ENCODE assay signal across 22 mouse cellular contexts in genomic region chr6:92699491-92700209, GRCm38 (mm10). TPM values are rescaled to one million over a fixed set of nuclear protein-coding genes. Genes with fewer than 3 reads are reported as not detected.
A peak's percentile ranks its signal among the peaks of the same experiment; 100 is the strongest.
DNase-seq lines count a peak whose midpoint lies in the region; ATAC-seq and TF ChIP-seq lines count a peak whose summit lies in the region.
"Had no signal": no experiment of that assay in that cellular context is flagged by ENCODE, and none has a peak within 500 bp of the region (broad histone marks: within the 10 kb centered on the region; RNA-seq: fewer than 3 reads in every experiment).

No protein-coding gene starts in this region.

- no peaks in the 10 kb centered on the region for H3K27me3 ChIP-seq in forebrain, postnatal 0 days (ENCODE audit: insufficient read depth, low read length)
- no peaks in the 10 kb centered on the region for H3K27me3 ChIP-seq in forebrain, embryonic 16.5 days (replicated peaks; ENCODE audit: control insufficient read depth, insufficient read depth, low read length)
- H3K27me3 ChIP-seq in neural tube, embryonic 15.5 days (replicated peaks): no peaks in the 10 kb centered on the region
- no peaks in the 10 kb centered on the region for H3K27me3 ChIP-seq in limb, embryonic 11.5 days (ENCODE audit: control insufficient read depth, insufficient read depth, low read length)
- H3K27me3 ChIP-seq: hindbrain, embryonic 15.5 days; neural tube, embryonic 12.5 days had no signal

- ATAC-seq in forebrain, postnatal 0 days: peak; percentile 32; the same call in 1 of the 2 replicates
- ATAC-seq in forebrain, embryonic 16.5 days: no peak
- ATAC-seq in neural tube, embryonic 15.5 days (ENCODE audit: low FRiP score): no peak
- ATAC-seq in limb, embryonic 11.5 days (ENCODE audit: insufficient number of reproducible peaks, low FRiP score, low TSS enrichment, low read depth): peak; percentile 54; the same call in 1 of the 2 replicates

- no peak for DNase-seq in forebrain, postnatal 0 days
- DNase-seq in neural tube, embryonic 10.5 days (ENCODE audit: extremely low spot score, low spot score): peak; percentile 24
- peak; percentile 58 for DNase-seq in limb, embryonic 11.5 days (ENCODE audit: low spot score)
- no peak for DNase-seq in natural killer cell, adult 2 months (ENCODE audit: low spot score in 2 of 2)
- no peak for DNase-seq in urinary bladder, adult 18-20 months (ENCODE audit: low spot score in 2 of 2)
- DNase-seq: adrenal gland, adult 8-10 months; B cell, adult 2 months; cerebellum, adult 11-12 months; cerebellum, postnatal 36 days; gastrocnemius, postnatal 14 days; heart, adult 2 months; kidney, adult 11 months; kidney, postnatal 14 days; liver; lung, adult 18-20 months; right cerebral cortex, postnatal 25 days; thymus, adult 18-20 months had no signal

- no peak overlapping the region for H3K4me3 ChIP-seq in forebrain, postnatal 0 days (ENCODE audit: low read depth, low read length)
- H3K4me3 ChIP-seq in forebrain, embryonic 16.5 days (replicated peaks; ENCODE audit: low read length): no peak overlapping the region
- no peak overlapping the region for H3K4me3 ChIP-seq in neural tube, embryonic 15.5 days (replicated peaks)
- no peak overlapping the region for H3K4me3 ChIP-seq in limb, embryonic 11.5 days (ENCODE audit: low read depth, low read length)
- H3K4me3 ChIP-seq: heart, adult 2 months; hindbrain, embryonic 15.5 days; neural tube, embryonic 12.5 days had no signal

- TF ChIP-seq CTCF in forebrain, postnatal 0 days (IDR thresholded peaks at IDR 0.05; ENCODE audit: low read depth): no peak

- H3K27ac ChIP-seq in forebrain, postnatal 0 days (ENCODE audit: low read depth, low read length): no peak overlapping the region
- H3K27ac ChIP-seq in forebrain, embryonic 16.5 days (ENCODE audit: low read length): no peak overlapping the region
- H3K27ac ChIP-seq in neural tube, embryonic 15.5 days (replicated peaks): no peak overlapping the region
- 0 out of 2 replicates have a peak overlapping the region, but pooled peaks have one; percentile 9 for H3K27ac ChIP-seq in limb, embryonic 11.5 days (replicated peaks; ENCODE audit: low read depth, low read length)
- H3K27ac ChIP-seq: heart, adult 2 months; hindbrain, embryonic 15.5 days; neural tube, embryonic 12.5 days had no signal

- no peak overlapping the region for H3K4me2 ChIP-seq in forebrain, postnatal 0 days (ENCODE audit: low read depth)
- H3K4me2 ChIP-seq in forebrain, embryonic 16.5 days (ENCODE audit: low read length): no peak overlapping the region
- no peak overlapping the region for H3K4me2 ChIP-seq in neural tube, embryonic 15.5 days
- no peak overlapping the region for H3K4me2 ChIP-seq in limb, embryonic 11.5 days (ENCODE audit: low read depth, severe bottlenecking)
- H3K4me2 ChIP-seq: hindbrain, embryonic 15.5 days; neural tube, embryonic 12.5 days had no signal

- H3K9me3 ChIP-seq in forebrain, postnatal 0 days (ENCODE audit: low read length): no peaks in the 10 kb centered on the region
- H3K9me3 ChIP-seq in forebrain, embryonic 16.5 days (ENCODE audit: control insufficient read depth, low read length): no peaks in the 10 kb centered on the region
- no peaks in the 10 kb centered on the region for H3K9me3 ChIP-seq in neural tube, embryonic 15.5 days (replicated peaks)
- H3K9me3 ChIP-seq in limb, embryonic 11.5 days (ENCODE audit: control insufficient read depth, low read length): no peaks in the 10 kb centered on the region
- H3K9me3 ChIP-seq: hindbrain, embryonic 15.5 days; neural tube, embryonic 12.5 days had no signal

- H3K36me3 ChIP-seq in forebrain, postnatal 0 days (ENCODE audit: insufficient read depth): no peaks in the 10 kb centered on the region
- no peaks in the 10 kb centered on the region for H3K36me3 ChIP-seq in forebrain, embryonic 16.5 days (ENCODE audit: control insufficient read depth, insufficient read depth)
- H3K36me3 ChIP-seq in neural tube, embryonic 15.5 days: no peaks in the 10 kb centered on the region
- no peaks in the 10 kb centered on the region for H3K36me3 ChIP-seq in limb, embryonic 11.5 days (ENCODE audit: control insufficient read depth, insufficient read depth, low read length)
- H3K36me3 ChIP-seq: hindbrain, embryonic 15.5 days; neural tube, embryonic 12.5 days had no signal

- peaks cover 5% of the 10 kb centered on the region; the same call in 1 of the 2 replicates for H3K4me1 ChIP-seq in forebrain, postnatal 0 days (ENCODE audit: insufficient read depth)
- no peaks in the 10 kb centered on the region; the same call in 1 of the 2 replicates for H3K4me1 ChIP-seq in forebrain, embryonic 16.5 days (replicated peaks; ENCODE audit: control insufficient read depth, insufficient read depth, low read length)
- peaks cover 28% of the 10 kb centered on the region for H3K4me1 ChIP-seq in neural tube, embryonic 15.5 days
- H3K4me1 ChIP-seq in limb, embryonic 11.5 days (ENCODE audit: control insufficient read depth, insufficient read depth, low read length): peaks cover 20% of the 10 kb centered on the region

- H3K9ac ChIP-seq in forebrain, postnatal 0 days: no peak overlapping the region
- no peak overlapping the region for H3K9ac ChIP-seq in forebrain, embryonic 16.5 days (replicated peaks; ENCODE audit: low read depth, low read length)
- no peak overlapping the region for H3K9ac ChIP-seq in neural tube, embryonic 15.5 days (replicated peaks)
- no peak overlapping the region for H3K9ac ChIP-seq in limb, embryonic 11.5 days (ENCODE audit: low read length)
- H3K9ac ChIP-seq: hindbrain, embryonic 15.5 days; neural tube, embryonic 12.5 days had no signal

- 8% methylated on average over 3 of the region's 3 CpGs for WGBS in forebrain, postnatal 0 days
- WGBS in forebrain, embryonic 16.5 days: 5% methylated on average over 3 of the region's 3 CpGs
- WGBS in neural tube, embryonic 15.5 days: 14% methylated on average over 3 of the region's 3 CpGs
- 8% methylated on average over 3 of the region's 3 CpGs for WGBS in limb, embryonic 11.5 days

RNA-seq across cellular contexts. Expression of gene Prickle2, which starts 6.3 kb away (rescaled TPM):
- total RNA-seq in forebrain, postnatal 0 days (2014; rRNA removed): 28.0 and 29.4 TPM in 2 replicates
- polyA plus RNA-seq in forebrain, postnatal 0 days (2015; fragmentation: Nextera tagmentation; extraction: Ambion mirVana): 6.2 and 8.4 TPM in 2 replicates
- polyA plus RNA-seq in forebrain, embryonic 16.5 days (2015; fragmentation: Nextera tagmentation; extraction: Ambion mirVana): 9.0 and 11.9 TPM in 2 replicates
- polyA plus RNA-seq in neural tube, embryonic 15.5 days (2015; fragmentation: Nextera tagmentation; extraction: Ambion mirVana): 15.8 and 17.0 TPM in 2 replicates
- polyA plus RNA-seq in limb, embryonic 11.5 days (2014; fragmentation: Nextera tagmentation; extraction: Ambion mirVana): 5.0 and 5.9 TPM in 2 replicates
- total RNA-seq: megakaryocyte-erythroid progenitor cell, adult 5-6 weeks had no signal

Comparison
In these comparisons a context has a peak if more than half of its experiments do, and no peak if none do; other contexts are left out.
1. ATAC-seq: peak in forebrain, postnatal 0 days (single experiment) and limb, embryonic 11.5 days (single experiment); none in forebrain, embryonic 16.5 days (single experiment) and neural tube, embryonic 15.5 days (single experiment).
2. DNase-seq: peak in neural tube, embryonic 10.5 days (single experiment) and limb, embryonic 11.5 days (single experiment); none in forebrain, postnatal 0 days (single experiment), natural killer cell, adult 2 months (0 of 2) and urinary bladder, adult 18-20 months (0 of 2).